Mouse (Mus musculus) hematopoietic stem cell, adult 5-6 weeks (primary cell): ENCODE data around the gene Hs6st1. TPM values are rescaled to one million over a fixed set of nuclear protein-coding genes. Genes with fewer than 3 reads are reported as not detected.

Experiments used
- ATAC-seq, 2 experiments: fragments of 125-278 bp in 1 of 2; replicated peaks in 1 of 2; 2 replicates each; pipeline ENCODE4 v1.8.0; 2016 to 2017; ENCODE audit warnings: inconsistent platforms in 2 of 2, mild to moderate bottlenecking in 2 of 2, moderate number of reproducible peaks in 2 of 2, low read depth in 1 of 2, moderate TSS enrichment in 1 of 2; ENCODE audit not compliant: low FRiP score in 2 of 2, poor library complexity in 2 of 2, severe bottlenecking in 2 of 2, insufficient read depth in 1 of 2, low TSS enrichment in 1 of 2
- total RNA-seq: library from RNA; stranded (forward); fragments of 172-1452, 232-1000 nt; gene quantifications from 2 replicates; pipeline ENCODE4 v1.2.3, GENCODE M21; 2017

Gene Hs6st1
- total RNA-seq, 1 experiment from 2014 or later = 17.6 TPM

- no peak for ATAC-seq
Measured at GRCm38 (mm10) chr1:36074197-36074596, 6.0 kb downstream of the Hs6st1 start.

DNA sequence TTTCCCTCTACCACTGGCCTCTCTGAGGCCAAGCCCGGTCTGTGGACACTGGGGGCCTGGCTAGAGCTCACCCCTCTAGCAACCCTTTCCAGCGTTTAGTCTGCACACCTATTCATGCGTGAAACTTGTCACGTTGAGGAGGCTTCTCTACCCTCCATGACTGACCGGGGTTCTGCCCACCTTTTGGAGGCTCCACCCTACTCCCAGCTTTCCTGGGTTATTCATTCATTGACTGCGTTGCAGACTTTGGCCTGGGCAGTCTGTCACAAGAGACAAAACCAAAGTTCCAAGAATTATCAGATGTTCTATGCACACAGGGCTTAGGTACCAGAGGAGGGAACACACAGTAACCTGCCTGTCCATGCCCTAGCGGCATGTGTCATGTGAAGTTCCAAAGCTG lies 6.8 kb downstream of the Hs6st1 start:
- ATAC-seq = no peak

GRCm38 (mm10) chr1:36075652-36076051 lies 7.5 kb downstream of the Hs6st1 start:
- no peak for ATAC-seq

DNA sequence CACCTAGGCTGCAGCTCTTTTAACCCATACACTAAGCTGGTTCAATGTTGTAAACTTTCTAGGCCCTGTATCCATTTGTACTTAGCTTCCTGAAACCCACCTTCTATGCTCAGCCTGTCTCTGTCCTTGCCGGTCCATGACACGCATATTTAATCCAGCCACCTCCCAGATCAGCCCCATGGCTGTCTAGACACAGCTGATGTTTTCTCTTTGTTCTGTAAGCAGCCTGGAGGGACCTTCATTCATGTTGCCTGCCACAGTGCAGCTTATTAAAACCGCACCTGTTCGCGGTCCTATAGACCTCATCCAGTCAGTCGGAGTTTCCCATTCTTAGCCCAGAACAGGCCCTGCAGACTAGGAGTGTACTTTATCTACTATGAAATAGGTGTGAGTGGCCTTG lies 8.9 kb downstream of the Hs6st1 start:
- ATAC-seq = no peak

DNA sequence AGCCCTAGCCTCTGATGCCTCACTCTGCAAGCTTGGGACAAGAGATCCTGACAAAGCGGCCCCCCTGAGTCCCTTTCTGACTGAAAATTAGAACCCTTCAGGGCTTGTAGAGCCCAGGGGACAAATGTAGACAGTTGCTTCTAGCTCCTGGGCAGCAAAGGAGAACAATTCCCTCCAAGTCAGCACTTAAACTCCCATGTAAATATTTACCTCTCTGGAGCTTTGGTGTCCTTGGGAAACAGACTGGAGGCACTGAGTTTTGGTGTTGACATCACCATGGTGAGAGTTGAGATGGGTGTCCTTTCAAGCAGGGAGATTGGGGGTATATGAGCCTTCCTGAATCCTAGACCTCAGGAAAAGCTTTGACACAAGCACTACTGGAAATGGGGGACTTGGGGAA lies 10.1 kb downstream of the Hs6st1 start:
- no peak for ATAC-seq

- ATAC-seq = peak in 1 of 2 experiments; percentile 10; a peak in 1 of 4 replicates
Measured at GRCm38 (mm10) chr1:36079679-36080078, 11.5 kb downstream of the Hs6st1 start.

GRCm38 (mm10) chr1:36080974-36081373 lies 12.8 kb downstream of the Hs6st1 start:
- no peak for ATAC-seq

DNA sequence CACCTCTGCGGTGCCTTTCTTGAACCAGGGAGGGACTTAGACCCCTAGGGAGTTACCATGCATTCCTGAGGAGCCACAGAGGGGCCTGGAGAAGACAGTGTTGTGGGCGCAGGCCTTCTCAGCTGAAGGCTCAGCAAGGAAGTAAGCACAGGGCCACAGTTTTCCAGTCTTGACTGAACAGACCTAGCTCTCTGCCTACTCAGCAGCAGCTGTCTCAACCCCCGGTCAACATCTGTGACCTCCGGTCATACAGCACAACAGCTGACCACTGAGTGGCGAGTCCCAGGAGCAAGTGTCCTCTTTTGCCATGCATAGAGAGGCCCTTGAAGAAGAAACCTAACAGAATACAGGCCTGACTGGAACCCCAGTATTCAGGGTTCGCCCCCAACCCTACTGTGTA lies 14.0 kb downstream of the Hs6st1 start:
- ATAC-seq = no peak

DNA sequence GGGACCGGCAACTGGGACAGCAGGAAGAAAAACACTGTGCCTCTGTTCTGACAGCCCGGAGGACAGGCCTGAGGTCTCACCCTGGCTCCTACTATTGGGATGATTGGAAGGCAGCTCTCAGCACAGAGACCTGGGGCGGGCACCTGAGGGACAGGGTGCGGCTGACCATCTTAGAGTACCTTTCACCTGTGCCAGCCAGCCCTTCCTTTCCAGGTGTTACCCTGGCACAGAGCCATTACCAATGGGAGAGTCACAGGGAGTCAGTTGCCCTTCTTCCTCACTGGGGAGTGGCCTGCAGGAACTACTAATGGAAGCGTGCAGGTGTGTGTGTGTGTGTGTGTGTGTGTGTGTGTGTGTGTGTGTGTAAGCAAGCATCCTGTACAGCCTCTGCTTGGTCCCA lies 15.4 kb downstream of the Hs6st1 start:
- no peak for ATAC-seq

- ATAC-seq = no peak
Measured at GRCm38 (mm10) chr1:36085069-36085468, 16.9 kb downstream of the Hs6st1 start.

DNA sequence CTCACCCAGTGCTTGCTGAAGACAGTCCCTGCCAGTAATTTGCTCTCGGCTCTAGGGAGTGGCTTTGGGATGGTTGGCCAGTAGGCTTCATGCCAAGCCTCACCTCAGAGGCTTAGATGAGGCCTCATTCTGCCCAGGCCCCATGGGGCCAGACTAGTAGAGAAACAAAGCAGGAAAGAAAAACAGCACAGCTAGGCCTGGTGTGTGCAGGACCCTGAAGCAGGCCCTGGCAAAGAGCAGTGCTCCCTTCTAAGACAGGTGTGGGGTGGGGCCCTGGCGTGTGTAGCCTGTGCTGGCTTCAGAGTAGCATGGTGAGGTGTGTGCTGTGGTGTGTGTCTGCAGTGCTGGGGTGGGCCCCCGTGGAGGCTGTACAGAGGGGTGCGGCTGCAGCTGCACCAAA lies 20.2 kb downstream of the Hs6st1 start:
- no peak; a peak in 1 of 4 replicates for ATAC-seq

- no peak for ATAC-seq
Measured at GRCm38 (mm10) chr1:36089481-36089880, 21.3 kb downstream of the Hs6st1 start.

DNA sequence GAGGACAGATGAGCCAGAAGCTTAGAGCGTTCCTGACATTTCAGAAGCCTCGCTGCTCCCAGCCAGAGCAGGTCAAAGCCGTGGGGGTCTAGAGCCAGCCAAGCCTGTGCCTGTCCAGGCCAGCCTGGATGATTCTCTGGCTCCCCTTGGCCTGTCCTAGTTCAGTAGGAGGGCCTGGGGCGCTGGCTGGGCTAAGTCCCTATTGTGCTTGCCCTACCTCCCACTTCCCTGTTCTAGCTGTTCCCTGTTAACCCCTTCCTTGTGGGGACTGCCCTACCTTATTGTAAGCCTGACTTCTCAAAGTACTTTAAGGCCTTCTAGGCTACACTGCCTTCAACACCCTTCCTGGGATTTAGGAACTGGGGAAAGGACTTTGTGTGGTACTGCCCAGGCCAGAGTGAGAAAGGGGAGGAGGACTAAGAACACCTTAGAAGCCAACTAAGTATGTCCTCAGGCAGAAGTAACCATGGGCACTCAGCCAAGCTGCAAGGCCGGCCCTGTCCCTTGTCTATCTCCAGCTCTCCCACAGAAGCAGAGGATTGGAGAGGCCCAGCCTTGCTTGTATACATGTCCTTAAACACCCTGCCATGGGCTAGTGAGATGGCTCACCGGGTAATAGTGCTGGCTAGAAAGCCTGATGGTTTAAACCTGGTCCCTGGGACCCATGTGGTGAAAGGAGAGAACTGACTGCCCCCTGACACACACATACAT lies 22.0 kb downstream of the Hs6st1 start:
- ATAC-seq = no peak

GRCm38 (mm10) chr1:36090722-36091110 lies 22.5 kb downstream of the Hs6st1 start:
- no peak for ATAC-seq

GRCm38 (mm10) chr1:36091246-36091645 lies 23.0 kb downstream of the Hs6st1 start:
- ATAC-seq = peak in 1 of 2 experiments; percentile 33; a peak in 2 of 4 replicates

DNA sequence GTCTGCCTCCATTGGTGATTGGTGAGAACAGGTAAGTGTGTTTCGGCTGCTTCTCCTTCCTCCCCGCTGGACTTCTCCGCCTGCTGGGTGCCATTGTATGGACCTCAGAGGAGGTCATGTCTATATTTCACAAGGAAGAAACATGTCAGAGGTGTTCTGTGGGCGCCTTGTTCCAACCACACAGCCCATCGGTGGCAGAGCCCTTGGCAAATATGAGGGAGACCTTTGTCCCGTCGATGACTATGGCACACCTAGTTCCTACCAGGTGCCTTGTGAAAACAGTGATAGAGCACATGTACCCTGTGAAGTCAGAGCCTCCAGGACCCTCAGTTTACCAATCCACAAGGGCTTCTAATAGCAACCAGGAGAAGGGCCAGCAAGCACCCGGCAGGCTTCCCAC lies 25.5 kb downstream of the Hs6st1 start:
- no peak for ATAC-seq

GRCm38 (mm10) chr1:36095423-36096272 lies 27.4 kb downstream of the Hs6st1 start:
- ATAC-seq = peak in 1 of 2 experiments; percentile 27; a peak in 1 of 4 replicates

DNA sequence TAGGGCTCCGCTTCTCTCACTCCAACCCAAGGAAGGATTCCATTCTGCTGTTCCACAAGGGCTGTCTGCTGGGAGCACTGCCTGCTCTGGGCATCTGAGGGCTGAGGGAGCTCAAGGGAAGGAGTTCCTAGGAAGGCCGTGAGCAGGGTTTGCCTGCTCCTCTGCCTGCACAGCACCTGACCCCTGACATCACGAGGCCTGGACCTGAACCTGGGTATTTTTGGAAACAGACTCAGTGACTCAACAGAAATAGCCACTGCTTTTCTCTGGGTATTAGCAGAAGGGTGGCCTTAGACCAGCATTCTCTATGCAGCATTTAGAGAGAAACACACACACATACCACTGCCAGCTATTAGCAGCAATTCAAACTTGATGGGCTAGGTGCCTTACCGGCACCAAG lies 30.2 kb downstream of the Hs6st1 start:
- ATAC-seq = no peak
